Mouse (Mus musculus): Measurements from ENCODE around the gene 1500009L16Rik. TPM values are rescaled to one million over a fixed set of nuclear protein-coding genes. Genes with fewer than 3 reads are reported as not detected.

The 1500009L16Rik gene
- polyA plus RNA-seq, 1 experiment from 2014 or later: 18.1 TPM

Other genes starting within 250 kb of the 1500009L16Rik start
- 1.6 TPM in 2 replicates for gene Aldh1l2, start 188.7 kb upstream of the 1500009L16Rik start, polyA plus RNA-seq (2015; fragmentation: Nextera tagmentation; extraction: Ambion mirVana)
- gene Washc4, start 179.1 kb upstream of the 1500009L16Rik start, polyA plus RNA-seq (2015; fragmentation: Nextera tagmentation; extraction: Ambion mirVana): 43.6 and 46.8 TPM in 2 replicates
- gene Appl2, start 74.1 kb upstream of the 1500009L16Rik start, polyA plus RNA-seq (2015; fragmentation: Nextera tagmentation; extraction: Ambion mirVana): 50.4 and 53.0 TPM in 2 replicates

Measured in intestine, embryonic 16.5 days (tissue).